Mouse (Mus musculus) liver, embryonic 16.5 days (tissue): ENCODE results near the gene Gm10300. TPM values are rescaled to one million over a fixed set of nuclear protein-coding genes. Genes with fewer than 3 reads are reported as not detected.

Source experiments
- ATAC-seq: fragments of 200-750 bp; cut with Nextera tagmentation; 2 replicates; pipeline ENCODE4 v1.8.0; 2017; ENCODE audit warnings: low read depth, mild to moderate bottlenecking, moderate number of reproducible peaks, moderate library complexity
- H3K27ac ChIP-seq: fragments of 300-500 bp; sonication (generic); 2 replicates; pipeline ENCODE4 v1.5.1; 2014; ENCODE audit warnings: mild to moderate bottlenecking, low read length
- H3K27me3 ChIP-seq: fragments of 300-500 bp; sonication (generic); 2 replicates; pipeline ENCODE4 v1.6.1; 2014; ENCODE audit warnings: low read depth, low read length, mixed read lengths; ENCODE audit not compliant: control insufficient read depth, insufficient read depth
- H3K36me3 ChIP-seq: fragments of 300-500 bp; sonication (generic); 2 replicates; pipeline ENCODE4 v1.6.1; 2014; ENCODE audit warnings: mild to moderate bottlenecking; ENCODE audit not compliant: control insufficient read depth, insufficient read depth
- H3K4me1 ChIP-seq: fragments of 300-500 bp; sonication (generic); 2 replicates; pipeline ENCODE4 v1.6.1; 2014; ENCODE audit warnings: low read depth, low read length, mixed read lengths; ENCODE audit not compliant: control insufficient read depth
- H3K4me2 ChIP-seq: fragments of 300-500 bp; sonication (generic); 2 replicates; pipeline ENCODE4 v1.6.1; 2014; ENCODE audit warnings: low read depth, low read length, mixed read lengths
- H3K4me3 ChIP-seq: fragments of 300-500 bp; sonication (generic); 2 replicates; pipeline ENCODE4 v1.5.1; 2014; ENCODE audit warnings: low read depth, mild to moderate bottlenecking, low read length
- H3K9ac ChIP-seq: fragments of 300-500 bp; sonication (generic); 2 replicates; pipeline ENCODE4 v1.6.1; 2014; ENCODE audit warnings: low read depth, low read length
- H3K9me3 ChIP-seq: fragments of 300-500 bp; sonication (generic); replicated peaks from 2 replicates; pipeline ENCODE4 v1.6.1; 2016; ENCODE audit warnings: low read length; ENCODE audit not compliant: control insufficient read depth
- WGBS: fragments of 180-500 bp; shearing (Covaris S2); extraction: QIAGEN DNeasy Blood & Tissue Kit; methylation state at CpG from one replicate; pipeline ENCODE4 v1.1.7; 2014; ENCODE audit not compliant: insufficient replicate concordance; 5-methylcytosine and 5-hydroxymethylcytosine counted together
- polyA plus RNA-seq: library from polyadenylated mRNA; unstranded; fragments of >200 nt; fragmentation: Nextera tagmentation; extraction: Ambion mirVana; gene quantifications from 2 replicates; pipeline ENCODE4 v1.2.1, GENCODE M21; 2015

Gene Gm10300
- polyA plus RNA-seq, 1 experiment from 2014 or later: 0.46 TPM

- H3K27ac ChIP-seq: no peak overlapping the region
- H3K4me1 ChIP-seq: no peaks in the 10 kb centered on the region
- H3K36me3 ChIP-seq: no peaks in the 10 kb centered on the region
- H3K9ac ChIP-seq: no peak overlapping the region
- no peaks in the 10 kb centered on the region for H3K9me3 ChIP-seq
- H3K4me2 ChIP-seq: no peak overlapping the region
- H3K4me3 ChIP-seq: no peak overlapping the region
- 54% methylated on average over 4 of the region's 4 CpGs for WGBS
- ATAC-seq: no peak
- peaks cover 16% of the 10 kb centered on the region for H3K27me3 ChIP-seq
Observed at GRCm38 (mm10) chr4:132116315-132116714, 41.8 kb downstream of the Gm10300 start.

- Histone ChIP-seq H3K4me2 (no peak overlapping the region), H3K4me1 (no peaks in the 10 kb centered on the region), H3K36me3 (no peaks in the 10 kb centered on the region), H3K9ac (no peak overlapping the region), H3K27me3 (peaks cover 5% of the 10 kb centered on the region; the same call in 1 of the 2 replicates), H3K9me3 (no peaks in the 10 kb centered on the region), H3K4me3 (no peak overlapping the region), H3K27ac (no peak overlapping the region)
- no peak for ATAC-seq
- 62% methylated on average over 9 of the region's 9 CpGs for WGBS
Observed at GRCm38 (mm10) chr4:132119566-132119965, 45.1 kb downstream of the Gm10300 start.

- H3K27me3 ChIP-seq: no peaks in the 10 kb centered on the region
- no peak for ATAC-seq
- WGBS: 54% methylated on average over 5 of the region's 5 CpGs
- no peaks in the 10 kb centered on the region for H3K4me1 ChIP-seq
- H3K27ac ChIP-seq: no peak overlapping the region
- no peak overlapping the region for H3K9ac ChIP-seq
- no peak overlapping the region for H3K4me3 ChIP-seq
- H3K4me2 ChIP-seq: no peak overlapping the region
- no peaks in the 10 kb centered on the region for H3K9me3 ChIP-seq
- no peaks in the 10 kb centered on the region for H3K36me3 ChIP-seq
Observed at GRCm38 (mm10) chr4:132121674-132122073, 47.2 kb downstream of the Gm10300 start.

GRCm38 (mm10) chr4:132123166-132123565 is 48.7 kb downstream of the Gm10300 start:
- no peaks in the 10 kb centered on the region for H3K9me3 ChIP-seq
- ATAC-seq: no peak
- H3K36me3 ChIP-seq: no peaks in the 10 kb centered on the region
- no peak overlapping the region for H3K27ac ChIP-seq
- no peaks in the 10 kb centered on the region for H3K27me3 ChIP-seq
- no peaks in the 10 kb centered on the region for H3K4me1 ChIP-seq
- H3K4me3 ChIP-seq: no peak overlapping the region
- WGBS: 64% methylated on average over 1 of the region's 1 CpGs
- H3K4me2 ChIP-seq: no peak overlapping the region
- no peak overlapping the region for H3K9ac ChIP-seq

Other genes starting within 250 kb of the Gm10300 start
- gene Ptpru, start 236.4 kb upstream of the Gm10300 start, polyA plus RNA-seq: 3.4 and 5.0 TPM in 2 replicates
- gene Mecr, start 231.2 kb upstream of the Gm10300 start, polyA plus RNA-seq: 32.8 and 33.0 TPM in 2 replicates
- gene Srsf4, start 201.1 kb upstream of the Gm10300 start, polyA plus RNA-seq: 51.2 and 51.9 TPM in 2 replicates
- gene Tmem200b, start 152.9 kb upstream of the Gm10300 start, polyA plus RNA-seq: not detected in 2 replicates
- gene Epb41, start 624 bp downstream of the Gm10300 start, polyA plus RNA-seq: 196 and 232 TPM in 2 replicates
- 0.02 and 0.04 TPM in 2 replicates for gene Oprd1, start 69.8 kb downstream of the Gm10300 start, polyA plus RNA-seq
- gene Ythdf2, start 137.6 kb downstream of the Gm10300 start, polyA plus RNA-seq: 24.9 and 28.5 TPM in 2 replicates
- gene Gmeb1, start 186.9 kb downstream of the Gm10300 start, polyA plus RNA-seq: 12.2 and 12.7 TPM in 2 replicates
- 31.0 and 35.3 TPM in 2 replicates for gene Taf12, start 199.7 kb downstream of the Gm10300 start, polyA plus RNA-seq
- gene Rab42, start 228.7 kb downstream of the Gm10300 start, polyA plus RNA-seq: 0.41 and 0.61 TPM in 2 replicates